Mouse (Mus musculus): Measurements from ENCODE around the gene Lsm4. TPM values are rescaled to one million over a fixed set of nuclear protein-coding genes. Genes with fewer than 3 reads are reported as not detected.

Lsm4 gene
- polyA plus RNA-seq, 1 experiment from 2014 or later, result 98.5 TPM

- TF ChIP-seq EP300 (IDR thresholded peaks at IDR 0.05; ENCODE audit: low read depth) (no peak), CTCF (IDR thresholded peaks at IDR 0.05; ENCODE audit: low read depth) (no peak)
- peaks cover 44% of the 10 kb centered on the region for H3K4me1 ChIP-seq (ENCODE audit: insufficient read depth)
- H3K4me2 ChIP-seq (ENCODE audit: low read depth, low read length), result no peak overlapping the region
- H3K27ac ChIP-seq (ENCODE audit: low read depth), result peak overlapping the region; percentile 75
- no peaks in the 10 kb centered on the region for H3K9me3 ChIP-seq (ENCODE audit: low read length)
- no peaks in the 10 kb centered on the region for H3K27me3 ChIP-seq (ENCODE audit: insufficient read depth, low read length)
- no peak for DNase-seq
- ATAC-seq, result 0 out of 2 replicates have a peak, but pooled peaks have one; percentile 8
- peaks cover 25% of the 10 kb centered on the region for H3K36me3 ChIP-seq (replicated peaks; ENCODE audit: insufficient read depth, low read length)
- WGBS (ENCODE audit: insufficient replicate concordance), result 55% methylated on average over 8 of the region's 8 CpGs
- no peak overlapping the region; the same call in none of the 2 replicates for H3K9ac ChIP-seq (replicated peaks)
- H3K4me3 ChIP-seq (ENCODE audit: low read depth, low read length), result no peak overlapping the region
Observed at GRCm38 (mm10) chr8:70647343-70648163, 25.5 kb upstream of the Lsm4 start.

GRCm38 (mm10) chr8:70648164-70648442 is 24.9 kb upstream of the Lsm4 start:
- peaks cover 25% of the 10 kb centered on the region for H3K36me3 ChIP-seq (replicated peaks; ENCODE audit: insufficient read depth, low read length)
- 20% methylated on average over 1 of the region's 1 CpGs for WGBS (ENCODE audit: insufficient replicate concordance)
- no peak overlapping the region for H3K9ac ChIP-seq (replicated peaks)
- peak; percentile 59 for ATAC-seq
- H3K4me2 ChIP-seq (ENCODE audit: low read depth, low read length), result no peak overlapping the region
- no peaks in the 10 kb centered on the region for H3K9me3 ChIP-seq (ENCODE audit: low read length)
- no peak for TF ChIP-seq EP300 (IDR thresholded peaks at IDR 0.05; ENCODE audit: low read depth)
- TF ChIP-seq CTCF (IDR thresholded peaks at IDR 0.05; ENCODE audit: low read depth), result no peak
- H3K4me1 ChIP-seq (ENCODE audit: insufficient read depth), result peaks cover 44% of the 10 kb centered on the region
- no peak overlapping the region for H3K4me3 ChIP-seq (ENCODE audit: low read depth, low read length)
- DNase-seq, result no peak
- no peaks in the 10 kb centered on the region for H3K27me3 ChIP-seq (ENCODE audit: insufficient read depth, low read length)
- peak overlapping the region; percentile 75 for H3K27ac ChIP-seq (ENCODE audit: low read depth)

GRCm38 (mm10) chr8:70648921-70649320 is 24.1 kb upstream of the Lsm4 start:
- Histone ChIP-seq H3K9me3 (ENCODE audit: low read length) (no peaks in the 10 kb centered on the region), H3K9ac (replicated peaks) (no peak overlapping the region), H3K27me3 (ENCODE audit: insufficient read depth, low read length) (no peaks in the 10 kb centered on the region), H3K36me3 (replicated peaks; ENCODE audit: insufficient read depth, low read length) (peaks cover 25% of the 10 kb centered on the region), H3K4me3 (ENCODE audit: low read depth, low read length) (no peak overlapping the region), H3K27ac (ENCODE audit: low read depth) (peak overlapping the region; percentile 75), H3K4me1 (ENCODE audit: insufficient read depth) (peaks cover 48% of the 10 kb centered on the region), H3K4me2 (ENCODE audit: low read depth, low read length) (no peak overlapping the region)
- WGBS (ENCODE audit: insufficient replicate concordance), result 57% methylated on average over 3 of the region's 3 CpGs
- DNase-seq (no peak), ATAC-seq (no peak)
- TF ChIP-seq CTCF (IDR thresholded peaks at IDR 0.05; ENCODE audit: low read depth) (no peak), EP300 (IDR thresholded peaks at IDR 0.05; ENCODE audit: low read depth) (no peak)

GRCm38 (mm10) chr8:70649324-70649723 is 23.7 kb upstream of the Lsm4 start:
- Histone ChIP-seq H3K27me3 (ENCODE audit: insufficient read depth, low read length) (no peaks in the 10 kb centered on the region), H3K4me3 (ENCODE audit: low read depth, low read length) (no peak overlapping the region), H3K9me3 (ENCODE audit: low read length) (no peaks in the 10 kb centered on the region), H3K4me2 (ENCODE audit: low read depth, low read length) (no peak overlapping the region), H3K36me3 (replicated peaks; ENCODE audit: insufficient read depth, low read length) (peaks cover 28% of the 10 kb centered on the region), H3K4me1 (ENCODE audit: insufficient read depth) (peaks cover 50% of the 10 kb centered on the region), H3K27ac (ENCODE audit: low read depth) (peak overlapping the region; percentile 75), H3K9ac (replicated peaks) (peak overlapping the region; percentile 30; the same call in 1 of the 2 replicates)
- 51% methylated on average over 4 of the region's 4 CpGs for WGBS (ENCODE audit: insufficient replicate concordance)
- DNase-seq (peak; percentile 82), ATAC-seq (peak; percentile 51)
- 0 out of 2 replicates have a peak, but pooled peaks have one; percentile 47 for TF ChIP-seq EP300 (IDR thresholded peaks at IDR 0.05; ENCODE audit: low read depth)
- no peak for TF ChIP-seq CTCF (IDR thresholded peaks at IDR 0.05; ENCODE audit: low read depth)

- H3K4me3 ChIP-seq (ENCODE audit: low read depth, low read length), result no peak overlapping the region
- H3K4me1 ChIP-seq (ENCODE audit: insufficient read depth), result peaks cover 50% of the 10 kb centered on the region
- DNase-seq (no peak), ATAC-seq (no peak)
- WGBS (ENCODE audit: insufficient replicate concordance), result 95% methylated on average over 17 of the region's 17 CpGs
- H3K4me2 ChIP-seq (ENCODE audit: low read depth, low read length), result no peak overlapping the region
- H3K9me3 ChIP-seq (ENCODE audit: low read length), result no peaks in the 10 kb centered on the region
- no peaks in the 10 kb centered on the region for H3K27me3 ChIP-seq (ENCODE audit: insufficient read depth, low read length)
- H3K27ac ChIP-seq (ENCODE audit: low read depth), result no peak overlapping the region
- peak overlapping the region; percentile 30; the same call in 1 of the 2 replicates for H3K9ac ChIP-seq (replicated peaks)
- H3K36me3 ChIP-seq (replicated peaks; ENCODE audit: insufficient read depth, low read length), result peaks cover 33% of the 10 kb centered on the region
- TF ChIP-seq EP300 (IDR thresholded peaks at IDR 0.05; ENCODE audit: low read depth) (no peak), CTCF (IDR thresholded peaks at IDR 0.05; ENCODE audit: low read depth) (no peak)
Observed at GRCm38 (mm10) chr8:70650351-70650750, 22.7 kb upstream of the Lsm4 start.

- Histone ChIP-seq H3K4me2 (ENCODE audit: low read depth, low read length) (no peak overlapping the region), H3K4me1 (ENCODE audit: insufficient read depth) (peaks cover 32% of the 10 kb centered on the region), H3K4me3 (ENCODE audit: low read depth, low read length) (no peak overlapping the region), H3K27me3 (ENCODE audit: insufficient read depth, low read length) (no peaks in the 10 kb centered on the region), H3K36me3 (replicated peaks; ENCODE audit: insufficient read depth, low read length) (peaks cover 40% of the 10 kb centered on the region), H3K9me3 (ENCODE audit: low read length) (no peaks in the 10 kb centered on the region), H3K27ac (ENCODE audit: low read depth) (no peak overlapping the region), H3K9ac (replicated peaks) (no peak overlapping the region)
- WGBS (ENCODE audit: insufficient replicate concordance), result 31% methylated on average over 2 of the region's 2 CpGs
- DNase-seq, result peak; percentile 81
- peak; percentile 44 for ATAC-seq
- TF ChIP-seq EP300 (IDR thresholded peaks at IDR 0.05; ENCODE audit: low read depth), result no peak
- TF ChIP-seq CTCF (IDR thresholded peaks at IDR 0.05; ENCODE audit: low read depth), result peak; percentile 94
Observed at GRCm38 (mm10) chr8:70653226-70653625, 19.8 kb upstream of the Lsm4 start.
